Mouse (Mus musculus) brain, embryonic 14.5 days (tissue): ENCODE measurements at regions not wholly inside any gene's neighbourhood (a gene's known extent, or its start where the extent isn't known, plus 50 kb on each side); places are given as distances from the start of the nearest gene placed in this dataset.

Experiments
- CTCF ChIP-seq: fragments of 200-500 bp; IDR thresholded peaks from 2 replicates; pipeline ENCODE4 v1.5.1; 2012; ENCODE audit warnings: inconsistent platforms, mild to moderate bottlenecking, moderate library complexity, borderline replicate concordance; ENCODE audit not compliant: insufficient read depth, insufficient read length; ENCODE audit errors: extremely low read depth
- POLR2A ChIP-seq: fragments of 200-500 bp; IDR thresholded peaks from 2 replicates; pipeline ENCODE4 v1.6.1; 2012; ENCODE audit warnings: mild to moderate bottlenecking, inconsistent platforms, borderline replicate concordance; ENCODE audit not compliant: poor library complexity, insufficient read depth, insufficient read length, severe bottlenecking; ENCODE audit errors: extremely low read depth

GRCm38 (mm10) chr10:122342356-122342755 lies 105.9 kb upstream of the Avpr1a start:
- TF ChIP-seq CTCF (no peak), POLR2A (no peak)
